Mouse (Mus musculus) ES-Bruce4 (cell line): Measurements from ENCODE around the gene Bmper.

ENCODE experiments used
- CTCF ChIP-seq: IDR thresholded peaks from one replicate; pipeline ENCODE4 v1.8.1; 2011; ENCODE audit warnings: low read depth, low read length
- EP300 ChIP-seq: IDR thresholded peaks from 2 replicates; pipeline ENCODE4 v1.6.1; 2011; ENCODE audit warnings: low read depth, low read length; ENCODE audit not compliant: insufficient read depth
- POLR2A ChIP-seq: IDR thresholded peaks from one replicate; pipeline ENCODE4 v1.8.1; 2011; ENCODE audit warnings: low read length; ENCODE audit not compliant: insufficient read depth

GRCm38 (mm10) chr9:23447271-23447961 lies 224.5 kb downstream of the Bmper start:
- TF ChIP-seq POLR2A (no peak), CTCF (no peak), EP300 (no peak)
